Mouse (Mus musculus) embryonic fibroblast, embryonic 13.5 days (primary cell): Measurements from ENCODE around the gene Cbx3. TPM values are rescaled to one million over a fixed set of nuclear protein-coding genes. Genes with fewer than 3 reads are reported as not detected.
A peak's percentile ranks its signal among the peaks of the same experiment; 100 is the strongest.
"Not testable (repeated sequence)": the region's sequence is repeated elsewhere in the genome, so short reads cannot be mapped to it uniquely, and the experiment has no call there.

Source experiments
- H3K27ac ChIP-seq: 2 replicates; pipeline ENCODE4 v1.5.1; 2012; ENCODE audit warnings: low read length, control low read depth, inconsistent platforms; ENCODE audit not compliant: insufficient read depth
- H3K4me1 ChIP-seq: 2 replicates; pipeline ENCODE4 v1.6.1; 2011; ENCODE audit warnings: low read length; ENCODE audit not compliant: control insufficient read depth, insufficient read depth
- H3K4me3 ChIP-seq: 2 replicates; pipeline ENCODE4 v1.5.1; 2011; ENCODE audit warnings: mild to moderate bottlenecking, control low read depth, low read length; ENCODE audit not compliant: insufficient read depth
- CTCF ChIP-seq: IDR thresholded peaks from 2 replicates; pipeline ENCODE4 v1.5.1; 2011; ENCODE audit warnings: mild to moderate bottlenecking, control low read depth, low read length, moderate library complexity, borderline replicate concordance; ENCODE audit not compliant: insufficient read depth
- POLR2A ChIP-seq: IDR thresholded peaks from 2 replicates; pipeline ENCODE4 v1.6.1; 2011; ENCODE audit warnings: low read depth, mild to moderate bottlenecking, control low read depth, low read length, moderate library complexity
- polyA plus RNA-seq: library from polyadenylated mRNA; stranded (reverse); fragments of >200 nt; gene quantifications from 2 replicates; pipeline ENCODE4 v1.2.4, GENCODE M21; 2011; ENCODE audit warnings: low read depth; ENCODE audit not compliant: missing spikeins, insufficient read length

Cbx3 gene
- polyA plus RNA-seq, 1 experiment = 261 TPM

DNA sequence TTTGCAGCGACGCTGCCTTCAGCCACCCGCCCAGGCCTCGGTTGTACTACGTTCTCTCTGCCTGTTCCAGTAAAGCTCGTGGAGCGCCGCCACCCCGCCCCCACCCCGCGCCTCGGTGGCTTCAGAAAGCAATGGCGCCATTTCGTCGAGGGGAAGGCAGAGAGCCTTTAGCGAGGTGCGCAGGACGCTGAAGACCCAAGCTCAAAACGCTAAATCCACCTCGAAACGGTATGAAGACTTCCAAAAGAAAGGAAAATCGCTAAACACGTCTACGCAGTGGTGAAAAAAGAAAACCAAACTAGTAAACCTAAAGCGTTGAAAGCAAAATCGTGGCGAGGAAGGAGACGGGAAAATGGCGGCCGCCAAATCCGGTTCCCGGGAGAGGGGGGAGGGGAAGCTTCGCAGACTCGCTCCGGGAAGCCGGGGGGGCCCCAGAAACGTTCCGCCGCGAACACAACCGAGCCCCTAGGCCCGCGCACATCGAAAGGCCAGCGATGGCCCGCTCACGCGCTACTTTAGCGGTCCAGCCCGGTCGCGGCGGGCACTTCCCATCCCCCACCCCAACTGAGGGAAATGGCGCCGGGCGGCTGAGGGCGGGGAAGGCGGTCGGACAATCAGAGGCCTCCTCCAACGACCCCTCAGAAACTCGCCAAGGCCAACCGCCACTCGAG lies 1.1 kb upstream of the Cbx3 start:
- Histone ChIP-seq H3K4me3 (peak overlapping the region; percentile 88), H3K27ac (peak overlapping the region; percentile 97), H3K4me1 (peaks cover 3% of the 10 kb centered on the region; the same call in 1 of the 2 replicates)
- TF ChIP-seq POLR2A (peak; percentile 65), CTCF (no peak)

DNA sequence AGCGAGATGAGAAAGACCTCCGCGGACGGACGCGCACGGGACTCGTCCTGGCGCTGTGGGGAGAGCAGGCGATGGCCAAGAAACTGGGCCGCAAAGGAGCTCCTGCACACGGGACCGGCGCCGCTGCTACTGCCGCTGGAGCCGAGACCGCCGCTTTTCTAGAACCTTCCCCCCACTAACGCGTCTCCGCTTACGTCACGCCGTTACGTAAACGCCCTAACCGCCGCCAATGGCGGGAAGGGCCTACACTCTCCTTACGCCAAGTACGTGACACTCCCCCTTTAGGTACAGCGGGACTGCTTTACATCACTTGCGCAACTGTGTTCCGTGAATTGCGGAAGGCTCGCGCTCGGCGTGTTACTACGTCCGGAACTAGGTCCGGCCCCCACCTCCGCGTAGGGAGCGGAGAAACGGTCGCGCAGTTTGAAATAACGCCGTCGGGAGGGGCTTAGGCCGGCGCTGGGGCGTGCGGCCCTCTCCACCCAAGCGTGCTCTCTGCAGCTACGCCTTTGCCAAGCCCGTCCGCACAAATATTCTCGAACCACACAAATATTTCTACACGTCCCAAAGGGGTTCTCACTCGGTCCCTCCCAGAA lies 347 bp upstream of the Cbx3 start, which contains the start of gene Hnrnpa2b1:
Hnrnpa2b1 (minus strand) TSS at position 180 of the 596 bp plus-strand sequence.
- peak within 1 kb of the TSS; percentile 97 for H3K4me3 ChIP-seq
- peak within 1 kb of the TSS; percentile 99 for H3K27ac ChIP-seq
- TF ChIP-seq CTCF (no peak), POLR2A (peak; percentile 100)
- H3K4me1 ChIP-seq = peaks cover 3% of the 10 kb centered on the region; the same call in 1 of the 2 replicates

DNA sequence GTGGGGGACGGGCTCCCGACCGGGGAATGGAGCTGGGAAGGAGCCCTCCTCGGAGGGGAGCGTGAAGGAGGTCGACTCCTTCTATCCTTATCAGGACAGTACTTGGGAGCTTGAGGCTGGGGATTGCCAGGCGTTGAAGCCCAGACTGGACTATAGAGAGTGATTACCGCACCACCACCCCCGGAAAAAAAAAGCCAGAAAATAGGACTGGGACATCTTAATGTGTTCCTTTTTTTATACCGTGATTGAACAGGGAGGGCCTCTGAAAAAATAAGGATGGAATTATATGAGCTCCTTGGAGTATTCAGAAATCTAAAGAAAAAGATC lies 982 bp downstream of the Cbx3 start:
- Histone ChIP-seq H3K4me3 (peak overlapping the region; percentile 97), H3K4me1 (peaks cover 3% of the 10 kb centered on the region; the same call in 1 of the 2 replicates), H3K27ac (peak overlapping the region; percentile 99)
- TF ChIP-seq CTCF = no peak
- 0 out of 2 replicates have a peak, but pooled peaks have one; percentile 19 for TF ChIP-seq POLR2A

DNA sequence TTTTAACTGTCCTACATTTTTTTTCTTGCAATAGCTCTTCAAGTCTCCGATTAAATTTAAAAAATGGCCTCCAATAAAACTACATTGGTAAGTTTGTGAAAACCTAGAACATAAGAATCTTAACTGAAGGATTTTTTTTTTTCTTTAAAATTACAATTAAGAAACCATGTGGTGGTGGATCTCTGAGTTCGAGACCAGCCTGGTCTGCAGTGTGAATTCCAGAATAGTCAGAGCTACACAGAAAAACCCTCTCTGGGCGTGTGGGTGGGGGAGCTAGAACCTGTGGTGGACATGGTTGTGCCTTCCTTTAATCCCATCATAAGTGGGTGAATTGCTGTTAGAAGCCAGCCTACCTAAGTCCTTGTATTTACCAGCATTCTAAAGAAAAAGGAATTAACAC lies 1.6 kb downstream of the Cbx3 start:
- peaks cover 3% of the 10 kb centered on the region; the same call in 1 of the 2 replicates for H3K4me1 ChIP-seq
- H3K27ac ChIP-seq = no peak overlapping the region
- TF ChIP-seq CTCF = no peak
- TF ChIP-seq POLR2A = no peak; the same call in 1 of the 2 replicates
- H3K4me3 ChIP-seq = peak overlapping the region; percentile 41

DNA sequence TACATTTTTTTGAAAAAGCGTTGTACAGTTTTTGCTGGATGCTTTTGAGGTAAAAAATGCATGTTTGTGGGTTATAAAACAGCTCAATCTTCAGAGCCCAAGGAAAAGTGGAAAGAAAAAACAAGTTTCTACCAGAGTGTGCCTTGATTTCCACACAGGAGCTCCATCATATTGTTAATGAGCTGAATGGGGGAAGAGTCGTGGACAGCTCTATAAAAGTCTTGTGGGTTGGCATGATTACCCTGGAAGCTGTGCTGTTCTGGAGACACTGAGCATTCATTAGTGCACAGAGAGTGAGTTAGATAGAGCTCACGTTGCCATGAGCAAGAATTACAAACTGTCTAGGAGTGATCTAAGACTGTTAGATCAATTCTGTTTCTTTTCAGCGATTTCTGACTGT lies 2.1 kb downstream of the Cbx3 start:
- H3K27ac ChIP-seq = no peak overlapping the region
- H3K4me3 ChIP-seq = peak overlapping the region; percentile 41
- TF ChIP-seq POLR2A = peak; percentile 5; the same call in 1 of the 2 replicates
- no peak for TF ChIP-seq CTCF
- H3K4me1 ChIP-seq = peaks cover 3% of the 10 kb centered on the region; the same call in 1 of the 2 replicates

DNA sequence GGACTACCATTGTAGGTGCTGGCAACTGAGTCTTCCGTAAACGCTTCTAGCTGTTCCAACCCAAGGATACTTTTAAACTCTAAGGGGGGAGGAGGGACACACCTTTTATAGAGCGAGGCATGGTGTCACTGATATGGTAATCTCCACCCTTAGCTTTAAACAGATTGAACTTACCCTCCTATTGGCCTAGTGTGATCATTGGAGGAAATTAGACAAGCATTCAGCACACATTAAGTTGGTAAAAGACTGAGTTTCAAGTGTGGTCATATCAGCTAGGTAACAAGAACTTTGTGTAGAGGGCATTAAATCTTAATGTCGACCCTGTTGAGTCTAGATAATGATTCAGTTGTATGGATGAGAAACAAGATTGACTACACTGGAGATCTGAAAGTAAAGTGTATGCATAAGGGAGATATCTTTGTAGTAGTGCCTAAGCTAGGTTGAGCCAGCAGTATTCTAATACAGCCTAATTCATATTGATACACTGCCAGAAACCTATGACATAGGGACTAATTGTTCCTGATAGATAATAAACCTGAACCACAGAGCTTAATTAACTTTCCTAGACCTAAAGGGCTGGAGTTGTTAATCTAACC lies 9.1 kb downstream of the Cbx3 start:
- Histone ChIP-seq H3K4me3 (no peak overlapping the region), H3K27ac (no peak overlapping the region), H3K4me1 (no peaks in the 10 kb centered on the region)
- TF ChIP-seq CTCF = no peak
- TF ChIP-seq POLR2A = no peak

DNA sequence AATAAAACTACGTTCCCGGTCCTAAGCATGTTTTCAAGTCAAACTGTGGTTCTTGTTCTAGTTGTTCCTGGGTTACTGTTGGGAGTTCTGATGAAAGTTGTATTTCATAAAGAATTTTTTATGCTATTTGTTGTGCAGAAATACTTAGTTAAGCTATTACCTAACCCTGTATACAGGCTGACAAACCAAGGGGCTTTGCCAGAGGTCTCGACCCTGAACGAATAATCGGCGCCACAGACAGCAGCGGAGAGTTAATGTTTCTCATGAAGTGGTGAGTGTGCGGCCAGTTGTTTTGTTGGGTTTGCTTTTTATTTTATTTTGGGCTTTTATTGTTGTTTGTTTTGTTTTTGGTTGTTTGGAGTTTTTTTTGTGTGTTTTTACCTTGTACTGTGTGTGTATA lies 11.4 kb downstream of the Cbx3 start:
- TF ChIP-seq CTCF = no peak
- TF ChIP-seq POLR2A = no peak

DNA sequence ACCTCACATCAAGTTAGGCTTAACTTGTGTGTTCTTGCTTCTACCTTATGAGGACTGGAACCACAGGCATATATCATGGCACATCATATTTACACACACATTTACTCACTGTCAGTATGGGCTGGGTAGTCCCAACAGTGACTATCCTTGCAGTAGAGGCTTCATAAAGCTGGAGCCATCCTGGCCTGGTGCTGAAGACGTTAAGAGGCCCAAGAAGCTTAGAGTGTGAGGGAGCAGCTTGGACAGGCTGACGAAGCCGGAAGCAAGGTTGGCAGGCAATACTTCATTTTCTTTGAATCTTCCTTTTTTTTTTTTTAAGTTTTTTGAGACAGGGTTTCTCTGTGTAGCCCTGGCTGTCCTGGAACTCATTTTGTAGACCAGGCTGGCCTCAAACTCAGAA lies 13.7 kb downstream of the Cbx3 start:
- Histone ChIP-seq H3K4me1 (no peaks in the 10 kb centered on the region; the same call in 1 of the 2 replicates), H3K27ac (no peak overlapping the region), H3K4me3 (no peak overlapping the region)
- TF ChIP-seq CTCF = no peak
- no peak for TF ChIP-seq POLR2A

More for the DNA sequence above, 11.4 kb downstream of the Cbx3 start:
- Histone ChIP-seq H3K27ac (no peak overlapping the region), H3K4me1 (no peaks in the 10 kb centered on the region; the same call in 1 of the 2 replicates), H3K4me3 (no peak overlapping the region)

DNA sequence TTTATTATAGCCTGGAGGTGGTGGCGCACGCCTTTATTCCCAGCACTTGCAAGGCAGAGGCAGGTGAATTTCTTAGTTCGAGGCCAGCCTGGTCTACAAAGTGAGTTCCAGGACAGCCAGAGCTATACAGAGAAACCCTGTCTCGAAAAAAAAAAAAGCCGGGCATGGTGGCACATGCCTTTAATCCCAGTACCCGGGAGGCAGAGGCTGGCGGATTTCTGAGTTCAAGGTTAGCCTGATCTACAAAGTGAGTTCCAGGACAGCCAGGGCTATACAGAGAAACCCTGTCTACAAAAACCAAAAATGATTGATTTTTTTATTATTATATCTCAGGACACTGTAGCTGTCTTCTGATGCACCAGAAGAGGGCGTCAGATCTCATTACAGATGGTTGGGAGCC lies 14.4 kb downstream of the Cbx3 start:
- H3K4me1 ChIP-seq, H3K27ac ChIP-seq, H3K4me3 ChIP-seq: not testable (repeated sequence)

DNA sequence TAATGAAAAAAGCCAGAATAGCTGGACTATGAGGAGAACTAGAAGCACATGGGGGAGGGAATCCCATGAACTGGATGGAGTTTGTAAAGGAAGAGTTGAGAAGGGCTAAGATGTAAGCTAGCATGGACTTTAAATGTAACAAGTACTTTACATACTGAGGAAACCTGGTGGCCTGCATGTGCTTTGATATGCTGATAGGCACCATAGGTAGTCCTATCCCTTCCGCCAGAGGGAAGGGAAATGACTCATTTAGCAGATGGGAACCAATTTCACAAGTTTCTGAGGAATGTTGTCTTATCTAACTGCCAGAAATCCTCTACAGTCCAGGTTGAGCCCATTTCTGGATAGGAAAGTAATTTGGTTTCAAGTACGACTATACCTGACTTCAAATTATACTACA lies 15.5 kb downstream of the Cbx3 start:
- Histone ChIP-seq H3K27ac (no peak overlapping the region), H3K4me3 (no peak overlapping the region), H3K4me1 (no peaks in the 10 kb centered on the region; the same call in 1 of the 2 replicates)
- TF ChIP-seq CTCF (no peak), POLR2A (no peak)
